Mouse (Mus musculus): ENCODE results near the gene Nrp1. TPM values are rescaled to one million over a fixed set of nuclear protein-coding genes. Genes with fewer than 3 reads are reported as not detected.
A peak's percentile ranks its signal among the peaks of the same experiment; 100 is the strongest.

The Nrp1 gene
- polyA plus RNA-seq, 1 experiment from 2014 or later, result 132 TPM

DNA sequence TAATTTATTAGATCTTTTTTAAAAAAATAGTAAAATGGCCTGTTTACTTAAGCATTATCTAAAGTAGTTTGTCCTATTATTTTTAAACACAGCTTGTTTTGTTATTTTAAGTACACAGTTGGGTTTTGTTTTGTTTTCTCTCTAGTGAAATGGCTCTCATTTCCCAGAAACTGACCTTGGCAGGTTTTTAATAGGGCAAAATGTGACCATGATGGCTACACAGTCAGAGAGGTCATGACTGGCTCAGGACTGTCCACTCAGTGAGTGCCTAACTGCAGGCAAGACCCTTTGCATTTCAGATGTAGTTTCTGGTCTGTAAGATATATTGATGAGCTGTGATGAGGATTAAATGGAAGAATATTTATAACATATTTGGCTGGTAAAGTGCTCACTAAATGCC is 104.8 kb downstream of the Nrp1 start:
- POLR2A ChIA-PET, result interaction anchor here (0.6 kb wide), 1 partner anchor 375 kb away, joined by 3 read pairs; no protein-coding TSS in a partner anchor
- DNase-seq (ENCODE audit: low read depth, low spot score), result no peak
- no peaks in the 10 kb centered on the region for H3K27me3 ChIP-seq

DNA sequence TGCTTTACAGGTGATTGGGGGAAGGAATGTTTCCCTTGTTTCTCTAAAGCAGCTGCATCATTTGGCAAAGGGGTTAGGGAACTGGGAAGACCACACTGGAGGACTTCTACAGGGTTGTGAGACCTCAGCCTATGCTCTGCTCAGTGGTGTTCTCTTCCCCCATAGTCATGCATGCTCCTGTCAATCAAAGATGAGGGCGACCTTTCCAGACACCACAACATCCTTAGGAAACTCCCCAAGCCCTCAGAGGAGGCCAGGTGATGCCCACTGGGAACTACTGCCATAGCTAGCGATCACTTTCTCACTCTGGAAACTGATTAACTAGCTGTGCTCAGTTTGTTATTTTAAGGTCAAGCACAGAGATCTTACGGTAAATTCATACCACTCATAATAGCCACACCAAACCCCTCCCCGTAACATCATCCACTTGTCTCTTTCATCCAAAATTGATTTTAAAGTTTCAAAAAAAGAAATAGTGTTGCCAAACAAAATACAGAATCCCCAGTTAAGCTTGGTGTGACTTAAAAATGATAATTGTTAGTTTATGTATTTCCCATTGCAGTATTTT is 105.7 kb downstream of the Nrp1 start:
- ATAC-seq (no peak), DNase-seq (ENCODE audit: low read depth, low spot score) (peak; percentile 63)
- H3K27me3 ChIP-seq, result no peaks in the 10 kb centered on the region
- in situ Hi-C loops (cut with MboI; ENCODE audit: low pct_unique_long_range_greater_than_20kb), result no loop called here
- ChIA-PET CTCF (interaction anchor here (1.0 to 1.7 kb wide), 3 partner anchors 10 to 24 kb away, joined by 3 to 4 read pairs (median 3); no protein-coding TSS in a partner anchor), POLR2A (no interaction called here)
- no peak for TF ChIP-seq CTCF (IDR thresholded peaks at IDR 0.05)

More for the DNA sequence above, 104.8 kb downstream of the Nrp1 start:
- no peak for TF ChIP-seq CTCF (IDR thresholded peaks at IDR 0.05)
- no peak for ATAC-seq
- CTCF ChIA-PET, result no interaction called here
- in situ Hi-C loops (cut with MboI; ENCODE audit: low pct_unique_long_range_greater_than_20kb), result no loop called here

DNA sequence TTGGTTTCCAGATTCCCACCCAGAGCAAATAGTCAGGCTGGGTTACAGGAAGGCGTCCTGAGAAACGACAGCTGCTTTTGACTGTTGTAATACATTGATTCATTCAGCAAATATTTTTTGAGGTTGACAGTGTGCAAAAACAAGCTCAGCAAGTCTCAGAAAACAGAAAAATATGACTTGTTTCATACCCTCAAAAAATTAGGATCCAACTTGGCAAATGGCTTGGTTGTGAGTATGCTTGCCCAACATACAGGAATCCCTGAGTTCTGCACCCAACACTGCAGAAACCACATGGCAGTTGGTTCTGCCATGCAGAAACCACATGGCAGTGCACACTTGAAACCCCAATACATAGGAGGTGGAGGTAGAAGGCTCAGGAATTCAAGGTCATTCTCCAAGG is 107.1 kb downstream of the Nrp1 start:
- ChIA-PET CTCF (interaction anchor here (1.0 to 1.7 kb wide), 3 partner anchors 9 to 21 kb away, joined by 3 read pairs; no protein-coding TSS in a partner anchor), POLR2A (interaction anchor here (0.6 kb wide), 1 partner anchor 154 kb away, joined by 4 read pairs; no protein-coding TSS in a partner anchor)
- in situ Hi-C loops (cut with MboI; ENCODE audit: low pct_unique_long_range_greater_than_20kb), result no loop called here
- no peaks in the 10 kb centered on the region for H3K27me3 ChIP-seq
- DNase-seq (ENCODE audit: low read depth, low spot score) (no peak), ATAC-seq (no peak)
- TF ChIP-seq CTCF (IDR thresholded peaks at IDR 0.05), result no peak

DNA sequence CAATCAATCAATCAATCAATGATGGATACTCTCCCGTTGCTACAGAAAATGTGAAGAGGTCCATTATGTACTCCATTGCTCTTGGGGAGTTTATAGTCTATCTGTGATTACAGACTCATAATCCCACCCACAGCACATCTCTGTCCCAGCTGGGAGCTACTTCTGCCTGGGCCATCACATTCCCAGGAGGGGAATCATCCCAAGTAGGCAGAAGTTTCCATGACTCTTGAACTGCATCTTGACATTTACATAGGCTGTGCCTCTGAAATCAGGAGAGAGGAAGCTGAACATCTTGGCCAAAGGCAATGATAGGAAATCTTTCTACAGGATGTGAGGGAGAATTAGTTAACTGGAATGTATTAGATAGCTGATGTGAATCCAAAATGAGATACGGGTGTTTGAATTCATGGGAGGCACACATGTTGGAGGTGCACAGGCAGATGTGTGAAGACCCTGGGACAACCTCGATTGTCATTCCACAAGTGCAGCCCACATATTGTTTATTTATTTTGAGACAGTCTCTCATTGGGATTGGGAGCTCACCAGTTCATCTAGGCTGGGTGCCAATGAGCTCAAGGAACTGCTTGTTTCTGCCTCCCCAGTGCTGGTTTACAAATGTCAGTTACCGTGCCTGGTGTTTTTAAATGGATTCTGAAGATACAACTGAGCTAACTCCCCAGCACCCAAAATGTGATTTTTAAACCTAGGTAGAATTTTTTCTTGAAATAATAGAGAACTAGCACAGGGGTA is 108.5 kb downstream of the Nrp1 start:
- peak; percentile 44 for ATAC-seq
- ChIA-PET CTCF (interaction anchor here (0.6 to 1.8 kb wide), 2 partner anchors 8 to 16 kb away, joined by 3 to 5 read pairs; no protein-coding TSS in a partner anchor), POLR2A (interaction anchor here (0.7 to 0.9 kb wide), 3 partner anchors 8 to 41 kb away, joined by 3 to 7 read pairs (median 5); no protein-coding TSS in a partner anchor)
- no peak for DNase-seq (ENCODE audit: low read depth, low spot score)
- TF ChIP-seq CTCF (IDR thresholded peaks at IDR 0.05), result no peak
- in situ Hi-C loops (cut with MboI; ENCODE audit: low pct_unique_long_range_greater_than_20kb), result no loop called here
- H3K27me3 ChIP-seq, result no peaks in the 10 kb centered on the region

DNA sequence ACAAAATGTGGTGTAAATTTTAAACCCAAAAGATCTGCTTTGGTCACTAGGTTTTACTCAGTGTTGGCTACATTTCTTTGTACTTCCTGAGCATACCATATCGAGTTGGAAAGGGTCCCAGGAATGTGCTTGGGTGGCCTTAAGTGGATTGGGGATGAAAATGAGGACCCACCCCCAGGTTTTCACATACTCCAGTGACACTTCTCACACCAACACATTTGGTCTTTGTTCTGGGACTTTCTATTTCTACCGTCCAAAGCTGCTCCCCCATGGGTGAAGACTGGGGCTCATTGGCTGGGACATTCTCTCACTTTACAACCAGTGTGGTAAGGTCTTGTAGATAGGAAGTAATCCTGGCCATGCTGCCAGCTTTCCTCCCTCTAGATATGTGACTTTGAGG is 111.7 kb downstream of the Nrp1 start:
- ATAC-seq, result no peak
- H3K27me3 ChIP-seq, result no peaks in the 10 kb centered on the region
- ChIA-PET CTCF (no interaction called here), POLR2A (no interaction called here)
- in situ Hi-C loops (cut with MboI; ENCODE audit: low pct_unique_long_range_greater_than_20kb), result no loop called here
- DNase-seq (ENCODE audit: low read depth, low spot score), result no peak
- no peak for TF ChIP-seq CTCF (IDR thresholded peaks at IDR 0.05)

DNA sequence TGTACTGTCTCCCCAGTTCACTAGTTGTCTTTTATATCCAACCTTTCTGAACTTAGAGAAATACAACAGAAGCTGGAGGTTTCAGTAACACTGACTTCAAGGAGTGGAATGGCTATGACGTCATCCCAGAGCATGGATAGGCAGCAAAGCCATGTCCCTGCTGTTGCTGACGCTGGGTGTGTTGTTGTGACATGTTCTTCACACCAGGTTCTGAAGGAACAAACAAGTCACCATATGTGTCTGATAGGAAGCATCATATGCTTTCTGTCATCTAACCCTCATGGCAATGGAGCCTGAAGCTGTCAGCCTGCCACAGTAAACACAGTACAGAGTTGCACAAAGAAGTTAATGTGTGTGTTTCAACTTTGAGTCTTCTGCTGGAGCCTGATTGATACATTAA is 112.8 kb downstream of the Nrp1 start:
- ChIA-PET POLR2A (no interaction called here), CTCF (no interaction called here)
- no peak for TF ChIP-seq CTCF (IDR thresholded peaks at IDR 0.05)
- H3K27me3 ChIP-seq, result no peaks in the 10 kb centered on the region
- in situ Hi-C loops (cut with MboI; ENCODE audit: low pct_unique_long_range_greater_than_20kb), result no loop called here
- no peak for ATAC-seq
- no peak for DNase-seq (ENCODE audit: low read depth, low spot score)

DNA sequence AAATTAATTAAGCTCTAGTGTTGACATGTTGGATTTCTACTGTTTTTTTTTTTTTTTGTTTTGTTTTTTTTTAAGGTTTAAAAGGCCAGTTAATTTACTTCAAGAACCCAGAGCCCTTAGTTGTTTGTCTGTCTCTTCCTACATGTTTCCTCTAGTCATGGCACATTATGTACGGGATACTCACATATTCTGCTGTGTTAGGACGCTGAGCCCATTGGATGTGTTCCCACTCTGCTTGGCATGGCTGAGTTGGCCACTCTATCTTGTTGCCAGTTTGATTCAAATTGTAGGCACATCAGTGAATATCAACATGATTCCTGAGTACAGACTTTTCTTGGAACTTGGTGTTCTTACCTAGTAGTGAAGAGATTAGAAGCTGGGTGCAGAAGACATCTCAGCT is 114.5 kb downstream of the Nrp1 start:
- in situ Hi-C loops (cut with MboI; ENCODE audit: low pct_unique_long_range_greater_than_20kb), result no loop called here
- CTCF ChIA-PET, result interaction anchor here (1.1 kb wide), 1 partner anchor 10 kb away, joined by 5 read pairs; no protein-coding TSS in a partner anchor
- no peak for ATAC-seq
- DNase-seq (ENCODE audit: low read depth, low spot score), result no peak
- no peak for TF ChIP-seq CTCF (IDR thresholded peaks at IDR 0.05)
- POLR2A ChIA-PET, result interaction anchor here (0.7 kb wide), 1 partner anchor 12 kb away, joined by 5 read pairs; no protein-coding TSS in a partner anchor
- H3K27me3 ChIP-seq, result no peaks in the 10 kb centered on the region

DNA sequence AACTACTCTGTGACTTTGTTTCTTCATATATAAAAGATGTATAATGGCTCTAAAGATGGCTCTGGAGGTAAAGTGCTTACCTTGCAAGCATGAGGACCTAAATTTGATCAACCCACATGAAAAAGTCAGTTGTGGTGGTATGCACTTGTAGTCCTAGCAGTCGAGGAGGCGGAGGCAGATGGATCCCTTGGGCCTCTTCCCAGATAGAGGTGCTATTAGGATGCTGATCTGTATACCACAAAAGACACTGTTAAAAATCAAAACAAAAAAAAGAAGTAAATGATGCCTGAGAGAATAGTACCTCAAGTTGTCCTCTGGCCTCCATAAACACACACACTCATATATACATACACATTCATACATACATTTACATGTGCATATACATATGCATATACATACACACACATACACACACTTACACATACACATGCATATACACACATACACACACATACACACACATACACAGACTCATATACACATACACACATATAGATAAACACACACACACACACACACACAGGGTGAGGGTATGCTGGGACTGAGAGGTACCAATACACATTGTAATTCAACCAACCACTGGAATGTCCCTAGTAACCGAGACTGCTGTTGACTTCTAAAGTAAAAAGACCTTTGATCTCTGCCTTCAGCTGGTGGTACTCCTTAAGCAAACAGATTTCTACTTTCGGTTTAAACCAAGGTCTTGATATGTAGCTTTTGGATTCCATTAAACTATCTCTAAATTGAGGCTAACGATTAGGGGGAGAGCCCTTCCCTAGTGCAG is 115.2 kb downstream of the Nrp1 start:
- ATAC-seq (no peak), DNase-seq (ENCODE audit: low read depth, low spot score) (no peak)
- in situ Hi-C loops (cut with MboI; ENCODE audit: low pct_unique_long_range_greater_than_20kb), result no loop called here
- CTCF ChIA-PET, result interaction anchor here (1.1 to 1.4 kb wide), 2 partner anchors 9 kb away, joined by 3 to 5 read pairs; no protein-coding TSS in a partner anchor
- no peaks in the 10 kb centered on the region for H3K27me3 ChIP-seq
- POLR2A ChIA-PET, result no interaction called here
- no peak for TF ChIP-seq CTCF (IDR thresholded peaks at IDR 0.05)

DNA sequence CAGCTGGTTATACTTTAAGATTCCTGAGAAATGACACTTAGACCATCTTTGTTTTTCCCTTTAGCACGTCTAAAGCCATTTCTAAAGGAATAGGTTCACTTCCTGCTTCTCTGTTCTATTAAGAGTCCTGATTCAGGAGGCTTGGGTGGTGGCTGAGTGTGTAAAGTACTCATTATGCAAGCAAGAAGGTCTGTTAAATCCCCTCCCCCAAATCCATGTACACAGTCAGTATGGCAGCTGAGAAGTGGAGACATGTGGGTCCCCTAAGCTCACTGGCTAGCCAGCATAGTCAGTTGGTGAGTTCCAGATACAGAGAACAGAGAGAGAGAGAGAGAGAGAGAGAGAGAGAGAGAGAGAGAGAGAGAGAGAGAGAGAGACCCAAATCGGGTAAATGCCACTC is 116.2 kb downstream of the Nrp1 start:
- TF ChIP-seq CTCF (IDR thresholded peaks at IDR 0.05), result no peak
- H3K27me3 ChIP-seq, result no peaks in the 10 kb centered on the region
- ChIA-PET CTCF (interaction anchor here (0.9 to 1.4 kb wide), 3 partner anchors 8 to 12 kb away, joined by 3 read pairs; no protein-coding TSS in a partner anchor), POLR2A (interaction anchor here (1.0 kb wide), 1 partner anchor 8 kb away, joined by 5 read pairs; no protein-coding TSS in a partner anchor)
- in situ Hi-C loops (cut with MboI; ENCODE audit: low pct_unique_long_range_greater_than_20kb), result no loop called here
- ATAC-seq (no peak), DNase-seq (ENCODE audit: low read depth, low spot score) (no peak)

DNA sequence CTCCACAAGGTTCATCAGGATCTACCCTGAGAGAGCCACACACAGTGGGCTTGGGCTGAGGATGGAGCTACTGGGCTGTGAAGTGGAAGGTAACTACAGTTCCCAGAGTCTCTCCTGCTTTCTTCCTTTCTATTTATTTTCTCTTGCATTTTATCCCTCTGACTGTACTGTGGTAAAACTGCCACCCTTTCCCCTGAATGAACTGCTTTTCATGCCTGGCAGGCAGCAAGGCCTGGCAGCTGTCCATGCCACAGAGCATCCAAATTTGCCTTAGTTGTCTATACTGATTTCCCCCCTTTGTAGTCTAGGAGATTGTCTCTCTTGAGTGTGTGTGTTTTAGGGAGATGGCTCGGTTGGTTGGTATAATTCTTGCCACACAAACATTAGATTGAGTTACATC is 117.8 kb downstream of the Nrp1 start:
- ATAC-seq (peak; percentile 90), DNase-seq (ENCODE audit: low read depth, low spot score) (no peak)
- in situ Hi-C loops (cut with MboI; ENCODE audit: low pct_unique_long_range_greater_than_20kb), result no loop called here
- CTCF ChIA-PET, result interaction anchor here (0.9 kb wide), 1 partner anchor 25 kb away, joined by 3 read pairs; no protein-coding TSS in a partner anchor
- no peak for TF ChIP-seq CTCF (IDR thresholded peaks at IDR 0.05)
- no peaks in the 10 kb centered on the region for H3K27me3 ChIP-seq
- POLR2A ChIA-PET, result no interaction called here
